Mouse (Mus musculus) limb, embryonic 15.5 days (tissue): ENCODE results near the gene Isoc2b. TPM values are rescaled to one million over a fixed set of nuclear protein-coding genes. Genes with fewer than 3 reads are reported as not detected.

ENCODE experiments used
- ATAC-seq: fragments of 200-750 bp; cut with Nextera tagmentation; 2 replicates; pipeline ENCODE4 v1.8.0; 2017; ENCODE audit warnings: low read depth, moderate TSS enrichment; ENCODE audit not compliant: insufficient number of reproducible peaks, low FRiP score, low TSS enrichment
- H3K27ac ChIP-seq: fragments of 300-500 bp; sonication (generic); 2 replicates; pipeline ENCODE4 v1.5.1; 2015; ENCODE audit warnings: moderate library complexity, mild to moderate bottlenecking, inconsistent platforms
- H3K27me3 ChIP-seq: fragments of 300-500 bp; sonication (generic); 2 replicates; pipeline ENCODE4 v1.6.1; 2015; ENCODE audit warnings: inconsistent platforms
- H3K36me3 ChIP-seq: fragments of 300-500 bp; sonication (generic); 2 replicates; pipeline ENCODE4 v1.6.1; 2015; ENCODE audit warnings: inconsistent platforms
- H3K4me1 ChIP-seq: fragments of 300-500 bp; sonication (generic); 2 replicates; pipeline ENCODE4 v1.6.1; 2015; ENCODE audit warnings: inconsistent platforms
- H3K4me2 ChIP-seq: fragments of 300-500 bp; sonication (generic); 2 replicates; pipeline ENCODE4 v1.6.1; 2015; ENCODE audit warnings: mild to moderate bottlenecking, inconsistent platforms
- H3K4me3 ChIP-seq: fragments of 300-500 bp; sonication (generic); 2 replicates; pipeline ENCODE4 v1.5.1; 2015; ENCODE audit warnings: mild to moderate bottlenecking, inconsistent platforms
- H3K9ac ChIP-seq: fragments of 300-500 bp; sonication (generic); 2 replicates; pipeline ENCODE4 v1.6.1; 2015; ENCODE audit warnings: inconsistent platforms
- H3K9me3 ChIP-seq: fragments of 300-500 bp; sonication (generic); 2 replicates; pipeline ENCODE4 v1.6.1; 2016; ENCODE audit warnings: inconsistent platforms
- WGBS: fragments of 180-500 bp; shearing (Covaris S2); methylation state at CpG from one replicate; pipeline ENCODE4 v1.1.7; 2015; 5-methylcytosine and 5-hydroxymethylcytosine counted together
- polyA plus RNA-seq: library from polyadenylated mRNA; unstranded; fragments of >200 nt; fragmentation: Nextera tagmentation; extraction: Ambion mirVana; gene quantifications from 2 replicates; pipeline ENCODE4 v1.2.1, GENCODE M21; 2015

The Isoc2b gene
- polyA plus RNA-seq, 1 experiment from 2014 or later, result 12.7 TPM

DNA sequence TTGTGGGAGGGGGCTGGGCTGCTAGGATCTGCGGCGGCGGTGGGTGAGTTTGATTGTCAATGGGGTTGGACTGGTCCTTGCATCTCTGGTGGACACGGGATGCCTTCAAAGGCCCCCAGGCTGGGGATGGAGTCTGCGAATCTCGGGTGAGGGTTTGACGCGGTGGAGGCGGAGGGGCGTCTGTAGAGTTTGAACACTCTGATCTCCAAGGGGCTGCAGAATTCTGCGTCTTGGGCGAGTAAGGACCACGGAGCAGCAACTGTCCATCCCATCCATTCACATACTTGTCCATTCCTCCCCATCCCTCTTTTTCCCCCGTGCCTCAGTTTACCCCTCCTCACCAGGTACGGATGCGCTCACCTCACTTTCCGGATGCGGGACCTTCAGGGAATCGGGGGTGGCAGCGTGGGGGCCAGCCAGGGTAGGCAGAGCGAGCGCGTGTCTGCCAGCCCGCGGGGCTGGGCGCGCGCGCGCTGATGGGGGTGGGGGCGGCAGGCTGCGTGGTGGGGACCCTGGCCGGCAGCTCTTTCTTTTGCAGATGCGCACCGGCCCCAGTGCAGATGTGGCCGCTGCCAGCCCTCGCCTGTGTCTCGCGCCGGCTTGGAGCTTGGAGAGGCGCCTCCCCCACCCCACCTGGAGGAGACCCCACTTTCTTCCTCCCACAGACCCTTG, 25.7 kb downstream of the Isoc2b start, which contains the start of gene Shisa7:
Gene Shisa7, minus strand, starts transcription at position 452 of the 672 bp plus-strand sequence.
- ATAC-seq, result no peak
- under 1% methylated on average over 39 of the region's 41 CpGs for WGBS
- Histone ChIP-seq H3K4me1 (peaks cover 29% of the 10 kb centered on the region), H3K27ac (no peak within 1 kb of the TSS), H3K27me3 (peaks cover 69% of the 10 kb centered on the region), H3K9ac (peak within 1 kb of the TSS; percentile 17; the same call in 1 of the 2 replicates), H3K4me3 (peak within 1 kb of the TSS; percentile 42), H3K4me2 (peak within 1 kb of the TSS; percentile 84), H3K9me3 (no peaks in the 10 kb centered on the region), H3K36me3 (no peaks in the 10 kb centered on the region)

DNA sequence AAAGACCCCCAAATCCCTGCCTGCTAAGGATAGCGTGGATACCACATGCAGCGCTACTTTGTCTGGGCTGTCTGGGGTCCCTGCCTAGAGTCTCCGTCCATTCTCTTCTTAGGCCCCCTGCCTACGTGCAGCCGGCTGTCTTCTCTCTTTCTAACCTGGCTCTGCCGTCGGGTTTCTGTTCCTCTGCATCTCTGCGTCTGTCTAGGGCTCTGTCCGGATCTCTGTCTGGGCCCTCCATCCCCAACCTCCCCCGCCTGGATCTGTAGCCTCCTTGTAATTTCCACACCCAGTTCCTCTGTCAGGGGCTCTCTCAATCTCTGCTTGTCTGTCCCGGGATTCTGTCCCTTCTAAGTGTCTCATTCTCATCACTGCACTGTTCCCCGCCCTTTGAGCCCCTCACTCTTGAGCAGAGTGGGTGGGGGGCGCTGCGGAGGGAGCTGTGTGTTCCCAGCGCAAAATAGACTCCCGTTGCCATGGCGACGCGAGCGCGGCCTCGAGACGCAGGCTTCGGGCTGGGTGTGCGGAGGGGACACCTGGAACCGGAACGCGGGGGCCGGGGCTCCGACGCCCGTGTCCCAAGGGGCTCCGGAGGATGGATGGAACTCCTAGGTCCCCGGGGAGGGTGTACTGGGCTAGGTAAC, 26.3 kb downstream of the Isoc2b start:
- WGBS, result 1% methylated on average over 34 of the region's 34 CpGs
- peaks cover 72% of the 10 kb centered on the region for H3K27me3 ChIP-seq
- ATAC-seq, result no peak

GRCm38 (mm10) chr7:4842634-4843131, 27.4 kb downstream of the Isoc2b start:
- H3K4me2 ChIP-seq, result peak overlapping the region; percentile 84
- ATAC-seq, result peak; percentile 56; the same call in 1 of the 2 replicates
- peak overlapping the region; percentile 42; the same call in 1 of the 2 replicates for H3K4me3 ChIP-seq
- H3K27ac ChIP-seq, result no peak overlapping the region
- H3K27me3 ChIP-seq, result peaks cover 79% of the 10 kb centered on the region
- no peaks in the 10 kb centered on the region for H3K36me3 ChIP-seq
- H3K9me3 ChIP-seq, result no peaks in the 10 kb centered on the region
- peaks cover 29% of the 10 kb centered on the region for H3K4me1 ChIP-seq
- 1% methylated on average over 16 of the region's 16 CpGs for WGBS
- H3K9ac ChIP-seq, result no peak overlapping the region

More for the DNA sequence above, 26.3 kb downstream of the Isoc2b start:
- H3K9ac ChIP-seq, result peak overlapping the region; percentile 11; the same call in 1 of the 2 replicates
- peak overlapping the region; percentile 42 for H3K4me3 ChIP-seq
- H3K4me2 ChIP-seq, result peak overlapping the region; percentile 84
- H3K9me3 ChIP-seq, result no peaks in the 10 kb centered on the region
- peaks cover 29% of the 10 kb centered on the region for H3K4me1 ChIP-seq
- no peaks in the 10 kb centered on the region for H3K36me3 ChIP-seq
- H3K27ac ChIP-seq, result no peak overlapping the region

DNA sequence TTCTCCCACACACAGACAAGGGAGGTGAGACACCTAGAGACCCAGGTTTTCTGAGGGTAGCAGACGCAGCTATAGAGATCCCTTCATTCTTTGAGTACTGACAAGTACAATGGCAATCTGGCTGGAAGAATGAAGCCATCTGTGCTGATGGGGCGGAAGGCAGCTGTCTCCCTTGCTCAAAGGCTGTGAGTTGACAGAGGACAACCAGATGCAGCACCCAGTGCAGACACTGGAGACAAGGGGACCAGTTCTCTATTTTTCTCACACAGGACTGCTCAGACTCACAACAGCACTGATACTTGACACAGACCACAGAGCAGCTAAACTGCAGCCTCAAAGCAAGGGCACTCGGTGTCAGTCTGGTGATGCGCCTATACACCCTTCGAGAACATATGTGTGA, 28.0 kb downstream of the Isoc2b start:
- WGBS, result 45% methylated on average over 5 of the region's 5 CpGs

DNA sequence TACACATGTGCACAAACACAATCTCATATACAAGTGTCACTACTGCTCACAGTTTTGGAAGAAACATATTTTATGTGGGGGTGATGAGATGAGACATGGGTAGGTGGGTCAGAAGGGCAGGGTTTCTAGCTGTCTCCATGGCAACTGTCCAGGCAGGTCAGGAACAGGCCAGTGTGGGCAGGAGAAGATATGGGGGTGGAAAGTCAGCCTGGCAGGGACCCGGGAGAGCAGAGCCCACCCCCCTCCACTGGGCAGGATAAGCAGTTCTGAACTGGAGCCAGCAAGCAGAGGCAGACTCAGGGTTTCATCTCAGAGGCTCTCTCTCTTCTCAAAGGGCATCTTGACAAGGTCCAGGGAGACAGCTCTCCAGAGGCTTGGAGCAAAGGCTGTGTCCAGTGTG, 32.4 kb downstream of the Isoc2b start:
- no peak overlapping the region for H3K4me3 ChIP-seq
- no peaks in the 10 kb centered on the region for H3K9me3 ChIP-seq
- H3K36me3 ChIP-seq, result no peaks in the 10 kb centered on the region
- ATAC-seq, result no peak
- H3K4me1 ChIP-seq, result peaks cover 16% of the 10 kb centered on the region
- no peak overlapping the region for H3K27ac ChIP-seq
- H3K27me3 ChIP-seq, result peaks cover 89% of the 10 kb centered on the region
- no peak overlapping the region for H3K4me2 ChIP-seq
- WGBS, result 14% methylated on average over 1 of the region's 1 CpGs
- H3K9ac ChIP-seq, result no peak overlapping the region

More for the DNA sequence above, 28.0 kb downstream of the Isoc2b start:
- no peak overlapping the region for H3K27ac ChIP-seq
- H3K36me3 ChIP-seq, result no peaks in the 10 kb centered on the region
- no peak overlapping the region for H3K9ac ChIP-seq
- H3K27me3 ChIP-seq, result peaks cover 85% of the 10 kb centered on the region
- no peak overlapping the region for H3K4me2 ChIP-seq
- ATAC-seq, result no peak
- peaks cover 29% of the 10 kb centered on the region for H3K4me1 ChIP-seq
- H3K4me3 ChIP-seq, result no peak overlapping the region
- H3K9me3 ChIP-seq, result no peaks in the 10 kb centered on the region

DNA sequence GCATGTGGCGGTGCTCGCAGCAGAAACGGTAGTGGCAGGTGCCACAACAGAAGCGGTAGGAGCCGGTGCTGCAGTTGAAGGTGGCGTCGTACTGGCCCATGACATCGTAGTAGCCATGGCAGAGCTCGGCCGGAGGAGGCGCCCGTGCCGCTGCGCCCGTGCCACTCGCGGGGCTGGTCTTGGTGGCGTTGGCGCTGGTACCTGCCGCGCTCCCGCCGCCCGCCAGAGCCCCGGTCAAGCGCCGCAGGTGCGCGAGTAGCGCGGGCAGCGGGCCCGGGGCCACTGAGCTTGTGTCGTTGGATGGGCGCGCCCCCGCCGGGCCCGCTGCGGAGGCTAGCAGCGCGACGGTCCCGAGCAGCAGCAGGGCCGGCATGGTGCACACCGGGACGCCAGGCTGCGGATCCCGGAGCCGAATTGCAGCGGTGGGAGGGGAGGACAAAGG, 33.7 kb downstream of the Isoc2b start:
- H3K4me2 ChIP-seq, result peak overlapping the region; percentile 88
- H3K4me1 ChIP-seq, result peaks cover 11% of the 10 kb centered on the region
- no peak overlapping the region for H3K9ac ChIP-seq
- H3K27me3 ChIP-seq, result peaks cover 85% of the 10 kb centered on the region
- WGBS, result under 1% methylated on average over 51 of the region's 51 CpGs
- H3K9me3 ChIP-seq, result no peaks in the 10 kb centered on the region
- peak overlapping the region; percentile 47 for H3K4me3 ChIP-seq
- no peak for ATAC-seq
- H3K36me3 ChIP-seq, result no peaks in the 10 kb centered on the region
- no peak overlapping the region for H3K27ac ChIP-seq

DNA sequence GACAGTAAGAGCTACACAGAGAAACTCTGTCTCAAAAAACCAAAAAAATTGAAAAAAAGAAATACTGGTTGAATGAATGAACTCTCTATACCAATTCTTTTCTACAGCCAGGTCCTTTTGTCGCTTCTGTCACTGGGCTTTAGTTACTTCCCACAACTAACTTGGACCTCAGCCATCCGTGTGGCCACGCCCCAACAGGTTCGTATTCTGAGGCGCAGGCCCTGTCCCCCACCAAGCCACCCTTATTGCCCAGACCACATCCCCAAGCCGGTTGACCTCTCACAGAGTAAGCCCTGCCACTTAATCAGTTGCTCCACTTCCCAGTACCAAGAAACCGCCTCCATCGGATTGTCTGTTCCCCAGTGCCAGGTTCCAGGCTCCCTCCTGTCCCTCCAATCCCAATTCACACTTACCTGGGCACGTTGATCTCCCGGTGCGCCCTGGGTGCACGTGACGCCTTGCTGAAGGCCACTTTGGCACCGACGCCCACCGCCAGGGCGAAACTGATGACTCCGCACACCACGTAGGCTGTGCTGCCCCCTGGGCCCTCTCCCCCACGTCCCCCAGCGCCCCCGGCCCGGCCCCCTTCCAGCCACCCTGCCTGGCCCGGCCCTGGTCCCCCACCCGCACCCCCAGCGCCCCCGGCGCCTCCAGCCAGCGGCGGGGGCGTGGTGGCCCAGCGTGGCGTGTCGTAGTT, 34.3 kb downstream of the Isoc2b start:
- Histone ChIP-seq H3K27me3 (peaks cover 85% of the 10 kb centered on the region), H3K4me3 (peak overlapping the region; percentile 47), H3K9ac (no peak overlapping the region), H3K9me3 (no peaks in the 10 kb centered on the region), H3K36me3 (no peaks in the 10 kb centered on the region), H3K4me1 (peaks cover 11% of the 10 kb centered on the region), H3K4me2 (peak overlapping the region; percentile 88), H3K27ac (no peak overlapping the region)
- ATAC-seq, result no peak
- whole genome bisulfite sequencing, result 4% methylated on average over 32 of the region's 34 CpGs

GRCm38 (mm10) chr7:4830476-4830875, 39.6 kb downstream of the Isoc2b start:
- Histone ChIP-seq H3K36me3 (no peaks in the 10 kb centered on the region), H3K4me1 (0 out of 2 replicates have a peak, but pooled peaks cover 3% of the 10 kb centered on the region), H3K4me3 (no peak overlapping the region), H3K9ac (no peak overlapping the region), H3K9me3 (no peaks in the 10 kb centered on the region), H3K4me2 (no peak overlapping the region), H3K27ac (no peak overlapping the region), H3K27me3 (peaks cover 54% of the 10 kb centered on the region)
- no peak for ATAC-seq
- WGBS, result 4% methylated on average over 12 of the region's 12 CpGs

- WGBS, result 46% methylated on average over 4 of the region's 4 CpGs
- Histone ChIP-seq H3K27ac (no peak overlapping the region), H3K4me3 (no peak overlapping the region), H3K4me1 (no peaks in the 10 kb centered on the region), H3K36me3 (no peaks in the 10 kb centered on the region), H3K27me3 (peaks cover 12% of the 10 kb centered on the region), H3K4me2 (no peak overlapping the region), H3K9ac (no peak overlapping the region), H3K9me3 (no peaks in the 10 kb centered on the region)
- no peak for ATAC-seq
Observed at GRCm38 (mm10) chr7:4825365-4825764, 44.7 kb downstream of the Isoc2b start.

DNA sequence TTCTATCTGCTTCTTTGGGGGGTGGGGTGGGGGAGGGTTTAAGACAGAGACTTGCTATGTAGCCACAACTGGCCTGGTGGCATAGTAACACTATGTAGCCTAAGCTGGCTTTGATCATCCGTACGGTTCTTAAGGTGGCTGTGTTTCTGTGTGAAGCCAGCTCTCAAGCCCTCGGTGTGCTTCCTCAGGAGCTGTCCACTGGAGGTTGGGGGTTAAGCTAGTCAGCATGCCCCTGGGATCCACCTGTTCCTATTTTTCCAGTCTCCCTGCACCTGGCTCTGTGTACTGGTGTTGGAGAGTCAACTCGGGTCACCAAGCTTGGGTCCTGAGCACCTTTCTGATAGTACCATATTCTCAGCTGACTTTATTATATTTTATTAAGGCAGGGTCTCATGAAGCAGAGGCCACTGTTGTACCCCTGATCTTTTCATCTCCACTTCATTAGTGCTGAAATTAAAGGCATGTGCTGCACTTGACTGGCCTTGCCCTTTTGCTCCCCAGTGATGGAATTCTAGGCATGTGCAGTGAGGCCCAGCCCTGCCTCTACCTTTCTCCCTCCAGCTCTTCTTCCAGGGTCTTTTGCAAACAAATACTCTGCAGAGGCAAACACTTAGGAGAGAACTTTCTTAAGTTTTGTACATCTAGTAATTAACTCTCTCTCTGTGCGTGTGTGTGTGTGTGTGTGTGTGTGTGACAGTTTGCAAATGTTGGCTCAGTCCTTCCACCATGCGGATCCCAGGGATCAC, 47.7 kb downstream of the Isoc2b start:
- Histone ChIP-seq H3K27me3 (peaks cover 4% of the 10 kb centered on the region; the same call in 1 of the 2 replicates), H3K4me1 (no peaks in the 10 kb centered on the region), H3K9ac (no peak overlapping the region), H3K36me3 (no peaks in the 10 kb centered on the region), H3K9me3 (no peaks in the 10 kb centered on the region), H3K4me2 (no peak overlapping the region), H3K4me3 (no peak overlapping the region), H3K27ac (no peak overlapping the region)
- 51% methylated on average over 6 of the region's 6 CpGs for WGBS
- no peak for ATAC-seq

DNA sequence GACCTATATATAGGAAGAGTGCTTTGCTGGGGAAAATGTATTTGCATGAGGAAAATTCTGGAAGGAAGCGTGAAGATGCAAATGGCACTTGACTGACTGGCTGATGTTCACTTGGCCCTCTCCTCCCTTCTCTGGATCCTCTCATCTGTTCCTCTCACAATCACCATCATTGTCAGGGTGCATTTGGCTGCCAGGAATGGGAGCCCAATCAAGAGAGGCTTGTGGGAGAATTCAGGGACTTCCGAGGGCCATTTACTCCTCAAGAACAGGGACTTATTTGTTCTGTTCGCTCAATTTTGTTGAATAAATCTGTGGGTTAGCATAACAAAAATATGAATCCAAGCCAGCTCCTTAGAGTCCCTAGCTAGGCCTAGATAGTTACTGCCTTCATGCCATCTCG, 48.4 kb downstream of the Isoc2b start:
- H3K36me3 ChIP-seq, result no peaks in the 10 kb centered on the region
- no peak overlapping the region for H3K27ac ChIP-seq
- H3K4me1 ChIP-seq, result no peaks in the 10 kb centered on the region
- H3K9ac ChIP-seq, result no peak overlapping the region
- 86% methylated on average over 4 of the region's 4 CpGs for WGBS
- H3K9me3 ChIP-seq, result no peaks in the 10 kb centered on the region
- H3K4me3 ChIP-seq, result no peak overlapping the region
- H3K27me3 ChIP-seq, result peaks cover 4% of the 10 kb centered on the region; the same call in 1 of the 2 replicates
- no peak overlapping the region for H3K4me2 ChIP-seq
- no peak for ATAC-seq
